Mouse (Mus musculus) lung, embryonic 14.5 days (tissue): Measurements from ENCODE around the gene Pcsk6. TPM values are rescaled to one million over a fixed set of nuclear protein-coding genes. Genes with fewer than 3 reads are reported as not detected.

ENCODE experiments used
- ATAC-seq: fragments of 200-750 bp; cut with Nextera tagmentation; 2 replicates; pipeline ENCODE4 v1.8.0; 2017; ENCODE audit warnings: mild to moderate bottlenecking, moderate TSS enrichment, moderate library complexity; ENCODE audit not compliant: insufficient read depth
- DNase-seq: peaks from one replicate; pipeline ENCODE4 v3.0.0-alpha.2; 2015
- H3K27ac ChIP-seq: fragments of 300-500 bp; sonication (generic); 2 replicates; pipeline ENCODE4 v1.5.1; 2014; ENCODE audit warnings: low read depth, mild to moderate bottlenecking, moderate library complexity
- H3K27me3 ChIP-seq: fragments of 300-500 bp; sonication (generic); 2 replicates; pipeline ENCODE4 v1.6.1; 2014; ENCODE audit warnings: low read length, control low read depth; ENCODE audit not compliant: insufficient read depth
- H3K36me3 ChIP-seq: fragments of 300-500 bp; sonication (generic); 2 replicates; pipeline ENCODE4 v1.6.1; 2014; ENCODE audit warnings: control low read depth; ENCODE audit not compliant: insufficient read depth
- H3K4me1 ChIP-seq: fragments of 300-500 bp; sonication (generic); 2 replicates; pipeline ENCODE4 v1.6.1; 2014; ENCODE audit warnings: antibody characterized with exemption, control low read depth; ENCODE audit not compliant: insufficient read depth
- H3K4me2 ChIP-seq: fragments of 300-500 bp; sonication (generic); 2 replicates; pipeline ENCODE4 v1.6.1; 2014; ENCODE audit warnings: mild to moderate bottlenecking
- H3K4me3 ChIP-seq: fragments of 300-500 bp; sonication (generic); 2 replicates; pipeline ENCODE4 v1.5.1; 2014; ENCODE audit warnings: low read depth, low read length
- H3K9ac ChIP-seq: fragments of 300-500 bp; sonication (generic); 2 replicates; pipeline ENCODE4 v1.6.1; 2014
- H3K9me3 ChIP-seq: fragments of 300-500 bp; sonication (generic); 2 replicates; pipeline ENCODE4 v1.6.1; 2016; ENCODE audit warnings: low read depth, low read length, control low read depth
- CTCF ChIP-seq: IDR thresholded peaks from 2 replicates; pipeline ENCODE4 v1.5.1; 2016; ENCODE audit warnings: antibody characterized with exemption, low read depth
- WGBS: fragments of 180-500 bp; shearing (Covaris S2); extraction: QIAGEN DNeasy Blood & Tissue Kit; methylation state at CpG from one replicate; pipeline ENCODE4 v1.1.7; 2014; 5-methylcytosine and 5-hydroxymethylcytosine counted together
- polyA plus RNA-seq: library from polyadenylated mRNA; unstranded; fragments of >200 nt; fragmentation: Nextera tagmentation; extraction: Ambion mirVana; gene quantifications from 2 replicates; pipeline ENCODE4 v1.2.1, GENCODE M21; 2014

Gene Pcsk6
- polyA plus RNA-seq, 1 experiment from 2014 or later: 9.2 TPM

GRCm38 (mm10) chr7:65843210-65843609 is 18.3 kb upstream of the Pcsk6 start:
- H3K27ac ChIP-seq: no peak overlapping the region
- H3K4me3 ChIP-seq: no peak overlapping the region
- peak; percentile 43; the same call in 1 of the 2 replicates for TF ChIP-seq CTCF
- H3K4me1 ChIP-seq: no peaks in the 10 kb centered on the region
- H3K9me3 ChIP-seq: peaks cover 8% of the 10 kb centered on the region; the same call in 1 of the 2 replicates
- WGBS: 51% methylated on average over 2 of the region's 2 CpGs
- H3K27me3 ChIP-seq: no peaks in the 10 kb centered on the region
- no peak overlapping the region for H3K9ac ChIP-seq
- no peaks in the 10 kb centered on the region for H3K36me3 ChIP-seq
- DNase-seq: no peak
- ATAC-seq: no peak
- no peak overlapping the region for H3K4me2 ChIP-seq

- 48% methylated on average over 7 of the region's 7 CpGs for WGBS
- Histone ChIP-seq H3K9me3 (no peaks in the 10 kb centered on the region), H3K4me2 (peak overlapping the region; percentile 95; the same call in 1 of the 2 replicates), H3K27ac (no peak overlapping the region), H3K27me3 (peaks cover 57% of the 10 kb centered on the region), H3K9ac (no peak overlapping the region), H3K4me3 (no peak overlapping the region), H3K36me3 (no peaks in the 10 kb centered on the region), H3K4me1 (no peaks in the 10 kb centered on the region)
- DNase-seq: no peak
- ATAC-seq: no peak
- TF ChIP-seq CTCF: no peak
These were observed 553 bp upstream of the Pcsk6 start for GRCm38 (mm10) chr7:65860981-65861380.

GRCm38 (mm10) chr7:65862473-65863176 is 1.1 kb downstream of the Pcsk6 start:
- Histone ChIP-seq H3K27me3 (peaks cover 57% of the 10 kb centered on the region), H3K27ac (no peak overlapping the region), H3K4me2 (peak overlapping the region; percentile 95), H3K9me3 (no peaks in the 10 kb centered on the region), H3K4me3 (peak overlapping the region; percentile 59), H3K9ac (peak overlapping the region; percentile 62), H3K4me1 (no peaks in the 10 kb centered on the region), H3K36me3 (no peaks in the 10 kb centered on the region)
- TF ChIP-seq CTCF: no peak
- DNase-seq (peak; percentile 25), ATAC-seq (peak; percentile 39)
- 2% methylated on average over 61 of the region's 61 CpGs for WGBS

- Histone ChIP-seq H3K4me1 (no peaks in the 10 kb centered on the region), H3K4me2 (no peak overlapping the region), H3K9ac (no peak overlapping the region), H3K36me3 (no peaks in the 10 kb centered on the region), H3K27me3 (peaks cover 14% of the 10 kb centered on the region), H3K4me3 (no peak overlapping the region), H3K27ac (no peak overlapping the region), H3K9me3 (no peaks in the 10 kb centered on the region)
- 76% methylated on average over 16 of the region's 16 CpGs for WGBS
- TF ChIP-seq CTCF: no peak
- ATAC-seq (no peak), DNase-seq (no peak)
These were observed 7.6 kb downstream of the Pcsk6 start for GRCm38 (mm10) chr7:65869173-65869572.

GRCm38 (mm10) chr7:65869794-65870193 is 8.3 kb downstream of the Pcsk6 start:
- H3K4me3 ChIP-seq: no peak overlapping the region

GRCm38 (mm10) chr7:65870227-65870626 is 8.7 kb downstream of the Pcsk6 start:
- Histone ChIP-seq H3K27ac (no peak overlapping the region), H3K9me3 (no peaks in the 10 kb centered on the region), H3K4me1 (no peaks in the 10 kb centered on the region), H3K9ac (no peak overlapping the region), H3K4me3 (no peak overlapping the region), H3K4me2 (no peak overlapping the region), H3K27me3 (0 out of 2 replicates have a peak, but pooled peaks cover 5% of the 10 kb centered on the region), H3K36me3 (no peaks in the 10 kb centered on the region)
- WGBS: 76% methylated on average over 5 of the region's 5 CpGs
- TF ChIP-seq CTCF: no peak
- ATAC-seq (no peak), DNase-seq (no peak)

More at GRCm38 (mm10) chr7:65869794-65870193, 8.3 kb downstream of the Pcsk6 start:
- no peaks in the 10 kb centered on the region for H3K36me3 ChIP-seq
- H3K9me3 ChIP-seq: no peaks in the 10 kb centered on the region
- DNase-seq (no peak), ATAC-seq (no peak)
- 83% methylated on average over 5 of the region's 5 CpGs for WGBS
- no peak for TF ChIP-seq CTCF
- no peak overlapping the region for H3K4me2 ChIP-seq
- no peak overlapping the region for H3K9ac ChIP-seq
- no peaks in the 10 kb centered on the region for H3K4me1 ChIP-seq
- peaks cover 8% of the 10 kb centered on the region; the same call in 1 of the 2 replicates for H3K27me3 ChIP-seq
- H3K27ac ChIP-seq: no peak overlapping the region

- no peak overlapping the region for H3K4me2 ChIP-seq
- H3K4me1 ChIP-seq: no peaks in the 10 kb centered on the region
- no peak for ATAC-seq
- H3K36me3 ChIP-seq: no peaks in the 10 kb centered on the region
- no peaks in the 10 kb centered on the region for H3K27me3 ChIP-seq
- H3K9me3 ChIP-seq: no peaks in the 10 kb centered on the region
- no peak for TF ChIP-seq CTCF
- 60% methylated on average over 10 of the region's 10 CpGs for WGBS
- DNase-seq: no peak
- H3K4me3 ChIP-seq: no peak overlapping the region
- no peak overlapping the region for H3K9ac ChIP-seq
- no peak overlapping the region for H3K27ac ChIP-seq
These were observed 9.5 kb downstream of the Pcsk6 start for GRCm38 (mm10) chr7:65870928-65871580.
